Mouse (Mus musculus): ENCODE results near the gene Med21. TPM values are rescaled to one million over a fixed set of nuclear protein-coding genes. Genes with fewer than 3 reads are reported as not detected.
A peak's percentile ranks its signal among the peaks of the same experiment; 100 is the strongest.

The Med21 gene
- polyA plus RNA-seq, 2 experiments = 44.7 to 65.8 TPM

- Histone ChIP-seq H3K9ac (replicated peaks) (no peak overlapping the region), H3K4me2 (ENCODE audit: low read depth) (no peak overlapping the region), H3K4me1 (replicated peaks; ENCODE audit: control insufficient read depth in 2 of 2, insufficient read depth in 2 of 2, low read length in 1 of 2) (no peaks in the 10 kb centered on the region), H3K9me3 (ENCODE audit: control insufficient read depth, low read length) (no peaks in the 10 kb centered on the region), H3K4me3 (ENCODE audit: insufficient read depth in 1 of 2, low read depth in 2 of 2, low read length in 2 of 2) (no peak overlapping the region), H3K36me3 (replicated peaks; ENCODE audit: control insufficient read depth, insufficient read depth, low read depth) (no peaks in the 10 kb centered on the region), H3K27ac (no peak overlapping the region), H3K27me3 (ENCODE audit: control insufficient read depth, insufficient read depth, low read length) (no peaks in the 10 kb centered on the region)
- ATAC-seq (ENCODE audit: insufficient read depth) (no peak), DNase-seq (ENCODE audit: low read depth in 3 of 3, low spot score in 3 of 3) (no peak)
- WGBS (ENCODE audit: insufficient replicate concordance) = 61% methylated on average over 10 of the region's 10 CpGs
- TF ChIP-seq CTCF (IDR thresholded peaks at IDR 0.05; ENCODE audit: low read depth) (no peak), EP300 (IDR thresholded peaks at IDR 0.05; ENCODE audit: low read depth) (no peak)
These were observed 34.6 kb downstream of the Med21 start for GRCm38 (mm10) chr6:146676904-146677303.

- no peak for DNase-seq (ENCODE audit: low read depth in 3 of 3, low spot score in 3 of 3)
- 43% methylated on average over 10 of the region's 10 CpGs for WGBS (ENCODE audit: insufficient replicate concordance)
- no peaks in the 10 kb centered on the region for H3K9me3 ChIP-seq (ENCODE audit: control insufficient read depth, low read length)
- no peak for ATAC-seq (ENCODE audit: insufficient read depth)
- H3K36me3 ChIP-seq (replicated peaks; ENCODE audit: control insufficient read depth, insufficient read depth, low read depth) = no peaks in the 10 kb centered on the region
- no peaks in the 10 kb centered on the region for H3K4me1 ChIP-seq (replicated peaks; ENCODE audit: control insufficient read depth in 2 of 2, insufficient read depth in 2 of 2, low read length in 1 of 2)
- no peak for TF ChIP-seq EP300 (IDR thresholded peaks at IDR 0.05; ENCODE audit: low read depth)
- TF ChIP-seq CTCF (IDR thresholded peaks at IDR 0.05; ENCODE audit: low read depth) = no peak
- H3K27ac ChIP-seq = no peak overlapping the region
- no peak overlapping the region for H3K9ac ChIP-seq (replicated peaks)
- H3K27me3 ChIP-seq (ENCODE audit: control insufficient read depth, insufficient read depth, low read length) = no peaks in the 10 kb centered on the region
- no peak overlapping the region for H3K4me2 ChIP-seq (ENCODE audit: low read depth)
- H3K4me3 ChIP-seq (ENCODE audit: insufficient read depth in 1 of 2, low read depth in 2 of 2, low read length in 2 of 2) = no peak overlapping the region
These were observed 36.1 kb downstream of the Med21 start for GRCm38 (mm10) chr6:146678136-146679070.

DNA sequence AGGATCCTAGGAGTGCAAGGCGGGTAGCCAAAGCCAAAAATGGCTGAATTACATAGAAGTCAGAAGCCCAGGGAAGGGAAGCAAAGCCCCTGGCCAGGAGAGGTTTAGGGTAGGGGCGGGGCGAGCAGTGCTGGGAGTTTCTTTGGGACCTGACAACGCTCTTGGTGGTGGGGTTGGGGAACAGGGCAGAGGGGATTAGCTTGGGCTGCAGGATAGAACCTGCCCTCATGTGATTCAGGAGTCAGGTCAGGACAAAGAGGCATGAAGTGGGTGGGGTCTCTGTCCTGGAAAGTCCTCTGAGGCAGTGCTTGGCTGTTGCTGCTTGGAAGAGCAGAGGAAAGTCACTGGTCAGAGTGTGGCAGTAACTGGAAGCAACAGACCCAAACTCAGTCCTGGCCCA lies 41.5 kb downstream of the Med21 start:
- no peak for DNase-seq (ENCODE audit: low read depth in 3 of 3, low spot score in 3 of 3)
- WGBS (ENCODE audit: insufficient replicate concordance) = 71% methylated on average over 4 of the region's 4 CpGs

GRCm38 (mm10) chr6:146685781-146686308 lies 43.5 kb downstream of the Med21 start:
- Histone ChIP-seq H3K4me3 (ENCODE audit: insufficient read depth in 1 of 2, low read depth in 2 of 2, low read length in 2 of 2) (no peak overlapping the region), H3K27me3 (ENCODE audit: control insufficient read depth, insufficient read depth, low read length) (no peaks in the 10 kb centered on the region), H3K9ac (replicated peaks) (no peak overlapping the region), H3K27ac (no peak overlapping the region), H3K9me3 (ENCODE audit: control insufficient read depth, low read length) (no peaks in the 10 kb centered on the region), H3K36me3 (replicated peaks; ENCODE audit: control insufficient read depth, insufficient read depth, low read depth) (no peaks in the 10 kb centered on the region), H3K4me2 (ENCODE audit: low read depth) (peak overlapping the region; percentile 18; the same call in 1 of the 2 replicates), H3K4me1 (replicated peaks; ENCODE audit: control insufficient read depth in 2 of 2, insufficient read depth in 2 of 2, low read length in 1 of 2) (peaks cover 0 to 2% of the 10 kb centered on the region in 2 experiments; a peak in 1 of 4 replicates)
- ATAC-seq (ENCODE audit: insufficient read depth) (no peak), DNase-seq (ENCODE audit: low read depth in 3 of 3, low spot score in 3 of 3) (no peak)
- TF ChIP-seq CTCF (IDR thresholded peaks at IDR 0.05; ENCODE audit: low read depth) (peak; percentile 55), EP300 (IDR thresholded peaks at IDR 0.05; ENCODE audit: low read depth) (no peak)
- WGBS (ENCODE audit: insufficient replicate concordance) = 51% methylated on average over 17 of the region's 17 CpGs

More for the DNA sequence above, 41.5 kb downstream of the Med21 start:
- no peak overlapping the region for H3K9ac ChIP-seq (replicated peaks)
- no peak for TF ChIP-seq EP300 (IDR thresholded peaks at IDR 0.05; ENCODE audit: low read depth)
- TF ChIP-seq CTCF (IDR thresholded peaks at IDR 0.05; ENCODE audit: low read depth) = no peak
- no peaks in the 10 kb centered on the region for H3K36me3 ChIP-seq (replicated peaks; ENCODE audit: control insufficient read depth, insufficient read depth, low read depth)
- H3K27me3 ChIP-seq (ENCODE audit: control insufficient read depth, insufficient read depth, low read length) = no peaks in the 10 kb centered on the region
- no peak overlapping the region for H3K4me3 ChIP-seq (ENCODE audit: insufficient read depth in 1 of 2, low read depth in 2 of 2, low read length in 2 of 2)
- H3K4me1 ChIP-seq (replicated peaks; ENCODE audit: control insufficient read depth in 2 of 2, insufficient read depth in 2 of 2, low read length in 1 of 2) = peaks cover 0 to 2% of the 10 kb centered on the region in 2 experiments; a peak in 1 of 4 replicates
- H3K27ac ChIP-seq = no peak overlapping the region
- H3K9me3 ChIP-seq (ENCODE audit: control insufficient read depth, low read length) = no peaks in the 10 kb centered on the region
- H3K4me2 ChIP-seq (ENCODE audit: low read depth) = no peak overlapping the region
- ATAC-seq (ENCODE audit: insufficient read depth) = no peak

Measured in liver, embryonic 14.5 days (tissue).